ENCODE assay signal across 9 mouse cellular contexts in genomic region chr10:70186136-70186535, GRCm38 (mm10). TPM values are rescaled to one million over a fixed set of nuclear protein-coding genes. Genes with fewer than 3 reads are reported as not detected.
DNase-seq lines count a peak whose midpoint lies in the region; ATAC-seq and TF ChIP-seq lines count a peak whose summit lies in the region.
"Had no signal": no experiment of that assay in that cellular context is flagged by ENCODE, and none has a peak within 500 bp of the region (broad histone marks: within the 10 kb centered on the region; RNA-seq: fewer than 3 reads in every experiment).

No protein-coding gene starts in this region.

- DNase-seq in adrenal gland, postnatal 14 days: peak; percentile 56
- DNase-seq in adrenal gland, postnatal 25 days: no peak
- DNase-seq in kidney, adult 9 months: peak; percentile 62
- peak; percentile 31 for DNase-seq in MEL (ENCODE audit: low read depth, low spot score)
- DNase-seq in midbrain, postnatal 0 days (ENCODE audit: low spot score): no peak

- peaks cover 51% of the 10 kb centered on the region for H3K36me3 ChIP-seq in kidney, embryonic 14.5 days (ENCODE audit: control insufficient read depth, insufficient read depth, low read length)
- peaks cover 3 to 5% of the 10 kb centered on the region in 2 experiments for H3K36me3 ChIP-seq in MEL (ENCODE audit: control insufficient read depth in 1 of 2, insufficient read depth in 2 of 2, low read length in 2 of 2)
- peaks cover 25% of the 10 kb centered on the region for H3K36me3 ChIP-seq in intestine, embryonic 15.5 days
- peaks cover 31% of the 10 kb centered on the region for H3K36me3 ChIP-seq in midbrain, postnatal 0 days (ENCODE audit: insufficient read depth, low read length)

- no peak overlapping the region for H3K4me3 ChIP-seq in kidney, embryonic 14.5 days (ENCODE audit: low read length)
- H3K4me3 ChIP-seq in MEL (ENCODE audit: control insufficient read depth in 1 of 2, insufficient read depth in 1 of 2, low read depth in 2 of 2, low read length in 2 of 2): no peak overlapping the region
- H3K4me3 ChIP-seq in intestine, embryonic 15.5 days (replicated peaks): no peak overlapping the region
- H3K4me3 ChIP-seq in midbrain, postnatal 0 days (ENCODE audit: low read depth, low read length): no peak overlapping the region

- H3K4me1 ChIP-seq in kidney, embryonic 14.5 days (ENCODE audit: control insufficient read depth, insufficient read depth, low read length): peaks cover 21% of the 10 kb centered on the region
- H3K4me1 ChIP-seq in MEL (ENCODE audit: control insufficient read depth in 1 of 2, insufficient read depth in 2 of 2, low read length in 2 of 2): peaks cover 4 to 11% of the 10 kb centered on the region in 2 experiments; a peak in 3 of 4 replicates
- no peaks in the 10 kb centered on the region for H3K4me1 ChIP-seq in intestine, embryonic 15.5 days (replicated peaks)
- no peaks in the 10 kb centered on the region for H3K4me1 ChIP-seq in midbrain, postnatal 0 days (ENCODE audit: insufficient read depth, low read length)

- peak; percentile 27 to 63 (median 57) for TF ChIP-seq CTCF in MEL (IDR thresholded peaks at IDR 0.05 in 2 of 3, conservative IDR thresholded peaks at IDR 0.05 in 1 of 3; ENCODE audit: control insufficient read depth in 1 of 3, insufficient read depth in 1 of 3, low read depth in 2 of 3, low read length in 3 of 3, poor library complexity in 1 of 3, severe bottlenecking in 1 of 3)
- peak; percentile 74 for TF ChIP-seq CTCF in midbrain, postnatal 0 days (IDR thresholded peaks at IDR 0.05)

- no peaks in the 10 kb centered on the region for H3K27me3 ChIP-seq in kidney, embryonic 14.5 days (ENCODE audit: control insufficient read depth, insufficient read depth, low read length)
- H3K27me3 ChIP-seq in MEL (ENCODE audit: control insufficient read depth in 1 of 2, insufficient read depth in 2 of 2, low read length in 2 of 2): no peaks in the 10 kb centered on the region
- no peaks in the 10 kb centered on the region for H3K27me3 ChIP-seq in intestine, embryonic 15.5 days (replicated peaks)
- H3K27me3 ChIP-seq in midbrain, postnatal 0 days (ENCODE audit: insufficient read depth, low read length): no peaks in the 10 kb centered on the region

- 80% methylated on average over 9 of the region's 9 CpGs for WGBS in kidney, embryonic 14.5 days
- WGBS in intestine, embryonic 15.5 days: 74% methylated on average over 9 of the region's 9 CpGs
- WGBS in midbrain, postnatal 0 days: 73% methylated on average over 9 of the region's 9 CpGs

- ATAC-seq in kidney, embryonic 14.5 days (ENCODE audit: low FRiP score, low TSS enrichment): no peak
- ATAC-seq in intestine, embryonic 15.5 days: peak; percentile 34
- 0 out of 2 replicates have a peak, but pooled peaks have one; percentile 48 for ATAC-seq in midbrain, postnatal 0 days (ENCODE audit: low FRiP score)
- ATAC-seq in erythroid progenitor cell, adult 5-6 weeks (replicated peaks; ENCODE audit: low FRiP score, poor library complexity, severe bottlenecking): no peak

- no peak; the same call in 1 of the 2 replicates for TF ChIP-seq RAD21 in MEL (IDR thresholded peaks at IDR 0.05; ENCODE audit: low read depth, low read length)

- no peaks in the 10 kb centered on the region for H3K79me2 ChIP-seq in MEL (ENCODE audit: control insufficient read depth, insufficient read depth, low read length, poor library complexity)

- H3K9ac ChIP-seq in kidney, embryonic 14.5 days (ENCODE audit: low read depth, low read length): no peak overlapping the region
- H3K9ac ChIP-seq in MEL (ENCODE audit: control insufficient read depth, low read depth, low read length, poor library complexity, severe bottlenecking): no peak overlapping the region
- H3K9ac ChIP-seq in intestine, embryonic 15.5 days: no peak overlapping the region
- no peak overlapping the region for H3K9ac ChIP-seq in midbrain, postnatal 0 days (replicated peaks; ENCODE audit: low read length, poor library complexity, severe bottlenecking)

- no peaks in the 10 kb centered on the region for H3K9me3 ChIP-seq in kidney, embryonic 14.5 days (ENCODE audit: control insufficient read depth, low read length)
- H3K9me3 ChIP-seq in MEL (replicated peaks; ENCODE audit: insufficient read depth, low read length): no peaks in the 10 kb centered on the region
- H3K9me3 ChIP-seq in intestine, embryonic 15.5 days: no peaks in the 10 kb centered on the region
- H3K9me3 ChIP-seq in midbrain, postnatal 0 days (ENCODE audit: low read length): no peaks in the 10 kb centered on the region

- H3K27ac ChIP-seq in kidney, embryonic 14.5 days (ENCODE audit: low read depth, low read length): no peak overlapping the region
- no peak overlapping the region for H3K27ac ChIP-seq in MEL (ENCODE audit: control insufficient read depth, low read depth, low read length)
- H3K27ac ChIP-seq in intestine, embryonic 15.5 days: no peak overlapping the region
- H3K27ac ChIP-seq in midbrain, postnatal 0 days (ENCODE audit: low read depth, low read length): no peak overlapping the region
- H3K27ac ChIP-seq: macrophage had no signal

- no peak for TF ChIP-seq POLR2A in MEL (IDR thresholded peaks at IDR 0.05; ENCODE audit: control insufficient read depth in 1 of 2, insufficient read depth in 1 of 2, low read depth in 1 of 2, low read length in 2 of 2, poor library complexity in 1 of 2)

- no peak for TF ChIP-seq EP300 in MEL (IDR thresholded peaks at IDR 0.05; ENCODE audit: low read depth in 1 of 2, low read length in 2 of 2)

- no peak overlapping the region for H3K4me2 ChIP-seq in kidney, embryonic 14.5 days (replicated peaks; ENCODE audit: low read depth, low read length)
- H3K4me2 ChIP-seq in intestine, embryonic 15.5 days (replicated peaks): no peak overlapping the region
- H3K4me2 ChIP-seq in midbrain, postnatal 0 days (ENCODE audit: low read depth, low read length, poor library complexity, severe bottlenecking): no peak overlapping the region

TF ChIP-seq in MEL, 35 proteins besides CTCF, POLR2A, EP300 and RAD21:
- TF ChIP-seq ELF1 (IDR thresholded peaks at IDR 0.05; ENCODE audit: low read depth, low read length) (no peak), SMC3 (IDR thresholded peaks at IDR 0.05; ENCODE audit: low read depth, low read length) (peak; percentile 62), E2F4 (IDR thresholded peaks at IDR 0.05; ENCODE audit: borderline replicate concordance, low read depth, low read length) (no peak), NELFE (IDR thresholded peaks at IDR 0.05; ENCODE audit: low read depth, low read length) (no peak)

RNA-seq across cellular contexts. Expression of gene Mrln, which starts 18.3 kb away (rescaled TPM):
- total RNA-seq in adrenal gland, postnatal 14 days (2021): not detected in 2 replicates
- total RNA-seq in adrenal gland, postnatal 25 days (2021): not detected in 2 replicates
- polyA plus RNA-seq in kidney, embryonic 14.5 days (2014; fragmentation: Nextera tagmentation; extraction: Ambion mirVana): 7.8 and 9.6 TPM in 2 replicates
- not detected in 2 replicates for total RNA-seq in MEL (2012; rRNA removed)
- not detected for polyA plus RNA-seq in MEL (2012; ENCODE audit: insufficient read depth in 1 of 2, insufficient read length in 2 of 2, low read depth in 1 of 2, low replicate concordance in 2 of 2, missing spikeins in 1 of 2)
- 0.98 and 1.3 TPM in 2 replicates for polyA plus RNA-seq in intestine, embryonic 15.5 days (2015; fragmentation: Nextera tagmentation; extraction: Ambion mirVana)
- 1.9 TPM in 1 of 2 replicates, not detected in the other for total RNA-seq in midbrain, postnatal 0 days (2014; rRNA removed)
- polyA plus RNA-seq in midbrain, postnatal 0 days (2015; fragmentation: Nextera tagmentation; extraction: Ambion mirVana): 1.3 and 1.5 TPM in 2 replicates
- not detected in 2 replicates for total RNA-seq in erythroid progenitor cell, adult 5-6 weeks (2015; ENCODE audit: low replicate concordance)
- total RNA-seq in erythroid progenitor cell, adult 5-6 weeks (2017; ENCODE audit: low replicate concordance): not detected in 2 replicates
- polyA plus RNA-seq: macrophage had no signal

RNA-seq across cellular contexts. Expression of gene Slc16a9, which starts 58.8 kb away (rescaled TPM):
- total RNA-seq in adrenal gland, postnatal 14 days (2021): 2.3 and 4.4 TPM in 2 replicates
- total RNA-seq in adrenal gland, postnatal 25 days (2021): 4.0 and 8.3 TPM in 2 replicates
- polyA plus RNA-seq in kidney, embryonic 14.5 days (2014; fragmentation: Nextera tagmentation; extraction: Ambion mirVana): 3.8 and 4.0 TPM in 2 replicates
- not detected in 2 replicates for total RNA-seq in MEL (2012; rRNA removed)
- polyA plus RNA-seq in MEL (2012; ENCODE audit: insufficient read depth in 1 of 2, insufficient read length in 2 of 2, low read depth in 1 of 2, low replicate concordance in 2 of 2, missing spikeins in 1 of 2): not detected
- polyA plus RNA-seq in intestine, embryonic 15.5 days (2015; fragmentation: Nextera tagmentation; extraction: Ambion mirVana): 1.3 and 1.5 TPM in 2 replicates
- 8.9 and 13.0 TPM in 2 replicates for total RNA-seq in midbrain, postnatal 0 days (2014; rRNA removed)
- polyA plus RNA-seq in midbrain, postnatal 0 days (2015; fragmentation: Nextera tagmentation; extraction: Ambion mirVana): 3.7 and 4.2 TPM in 2 replicates
- total RNA-seq in erythroid progenitor cell, adult 5-6 weeks (2015; ENCODE audit: low replicate concordance): 0.36 and 0.42 TPM in 2 replicates
- 0.39 and 4.5 TPM in 2 replicates for total RNA-seq in erythroid progenitor cell, adult 5-6 weeks (2017; ENCODE audit: low replicate concordance)

Comparison
In these comparisons a context has a peak if more than half of its experiments do, and no peak if none do; other contexts are left out.
1. DNase-seq: peak in adrenal gland, postnatal 14 days (single experiment), kidney, adult 9 months (single experiment) and MEL (single experiment); none in adrenal gland, postnatal 25 days (single experiment) and midbrain, postnatal 0 days (single experiment).
2. ATAC-seq: peak in intestine, embryonic 15.5 days (single experiment) and midbrain, postnatal 0 days (single experiment); none in kidney, embryonic 14.5 days (single experiment) and erythroid progenitor cell, adult 5-6 weeks (single experiment).